Mouse (Mus musculus): ENCODE data around the gene Gpr155. TPM values are rescaled to one million over a fixed set of nuclear protein-coding genes. Genes with fewer than 3 reads are reported as not detected.

Gpr155 gene
- polyA plus RNA-seq, 1 experiment from 2014 or later: 5.9 TPM

DNA sequence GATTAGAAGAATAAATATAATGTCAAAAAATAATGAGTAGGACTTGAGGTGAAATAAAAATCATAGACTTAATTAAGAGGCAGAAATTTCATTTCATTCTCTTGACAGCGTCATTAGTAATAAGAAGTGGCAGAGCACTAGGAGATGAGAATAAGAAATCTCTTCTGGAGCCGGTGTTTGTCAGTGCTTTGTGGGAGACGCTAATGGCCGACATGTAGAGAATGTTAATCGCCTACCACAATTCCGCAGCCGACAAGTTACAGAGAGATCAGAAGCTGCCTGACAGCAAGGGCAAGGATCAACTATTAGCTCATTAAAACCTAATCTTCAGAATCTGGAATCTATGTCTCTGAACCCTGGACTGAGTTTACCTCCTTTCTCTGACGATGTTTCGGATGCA, 38.6 kb downstream of the Gpr155 start:
- Histone ChIP-seq H3K36me3 (no peaks in the 10 kb centered on the region), H3K4me2 (no peak overlapping the region), H3K27ac (no peak overlapping the region), H3K9me3 (no peaks in the 10 kb centered on the region), H3K4me1 (0 out of 2 replicates have a peak, but pooled peaks cover 5% of the 10 kb centered on the region), H3K27me3 (no peaks in the 10 kb centered on the region), H3K9ac (no peak overlapping the region), H3K4me3 (no peak overlapping the region)
- ATAC-seq (ENCODE audit: insufficient number of reproducible peaks, low FRiP score, low TSS enrichment, low read depth): no peak
- WGBS: 50% methylated on average over 9 of the region's 9 CpGs

DNA sequence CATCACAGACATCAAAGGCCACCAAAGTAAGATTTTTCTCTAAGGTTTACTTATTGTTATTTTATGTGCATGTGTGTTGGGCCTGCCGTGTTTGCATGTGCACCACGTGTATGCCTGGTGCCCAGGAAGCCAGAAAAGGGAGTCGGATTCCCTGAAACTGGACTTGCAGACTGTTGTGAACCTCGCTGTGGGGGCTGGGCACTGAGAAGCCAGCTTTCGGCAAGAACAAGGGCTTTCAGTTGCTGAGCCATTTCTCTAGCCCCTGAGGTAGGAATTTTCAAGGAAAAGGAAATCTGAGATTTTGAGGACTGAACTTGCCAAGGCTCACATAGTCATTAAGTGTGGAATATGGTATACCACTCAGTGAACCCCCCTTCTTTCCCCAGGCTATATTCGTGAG, 39.2 kb downstream of the Gpr155 start:
- Histone ChIP-seq H3K27me3 (no peaks in the 10 kb centered on the region), H3K27ac (no peak overlapping the region), H3K4me1 (0 out of 2 replicates have a peak, but pooled peaks cover 5% of the 10 kb centered on the region), H3K36me3 (no peaks in the 10 kb centered on the region), H3K4me3 (no peak overlapping the region), H3K4me2 (no peak overlapping the region), H3K9ac (no peak overlapping the region), H3K9me3 (no peaks in the 10 kb centered on the region)
- ATAC-seq (ENCODE audit: insufficient number of reproducible peaks, low FRiP score, low TSS enrichment, low read depth): no peak
- WGBS: 33% methylated on average over 6 of the region's 6 CpGs

- Histone ChIP-seq H3K27ac (no peak overlapping the region), H3K4me2 (no peak overlapping the region), H3K36me3 (no peaks in the 10 kb centered on the region), H3K4me3 (no peak overlapping the region), H3K9ac (no peak overlapping the region), H3K27me3 (no peaks in the 10 kb centered on the region), H3K9me3 (no peaks in the 10 kb centered on the region), H3K4me1 (0 out of 2 replicates have a peak, but pooled peaks cover 5% of the 10 kb centered on the region)
- 62% methylated on average over 13 of the region's 13 CpGs for WGBS
- no peak for ATAC-seq (ENCODE audit: insufficient number of reproducible peaks, low FRiP score, low TSS enrichment, low read depth)
These were observed 39.9 kb downstream of the Gpr155 start for GRCm38 (mm10) chr2:73346345-73347086.

DNA sequence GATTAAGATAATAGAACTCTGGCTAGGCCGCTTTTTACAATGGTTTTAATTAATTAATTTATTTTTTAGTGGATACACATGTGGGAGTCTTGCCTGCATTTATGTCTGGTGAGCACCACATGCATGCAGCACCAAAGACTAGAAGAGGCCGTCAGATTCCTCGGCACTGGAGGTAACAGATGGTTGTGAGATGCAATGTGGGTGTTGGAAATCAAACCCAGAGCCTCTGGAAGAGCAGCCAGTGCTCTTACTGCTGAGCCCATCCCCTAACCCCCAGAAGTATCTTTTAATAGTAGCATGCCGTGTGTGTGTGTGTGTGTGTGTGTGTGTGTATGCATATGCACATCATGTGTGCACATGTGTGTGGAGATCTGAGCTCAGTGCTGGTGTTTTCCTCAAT, 41.2 kb downstream of the Gpr155 start:
- no peak for ATAC-seq (ENCODE audit: insufficient number of reproducible peaks, low FRiP score, low TSS enrichment, low read depth)
- 49% methylated on average over 4 of the region's 4 CpGs for WGBS
- Histone ChIP-seq H3K9me3 (no peaks in the 10 kb centered on the region), H3K4me1 (0 out of 2 replicates have a peak, but pooled peaks cover 5% of the 10 kb centered on the region), H3K27ac (no peak overlapping the region), H3K36me3 (no peaks in the 10 kb centered on the region), H3K4me2 (no peak overlapping the region), H3K27me3 (no peaks in the 10 kb centered on the region), H3K9ac (no peak overlapping the region), H3K4me3 (no peak overlapping the region)

- Histone ChIP-seq H3K27me3 (no peaks in the 10 kb centered on the region), H3K27ac (no peak overlapping the region), H3K9me3 (no peaks in the 10 kb centered on the region), H3K36me3 (no peaks in the 10 kb centered on the region), H3K4me3 (no peak overlapping the region), H3K9ac (no peak overlapping the region), H3K4me2 (no peak overlapping the region), H3K4me1 (0 out of 2 replicates have a peak, but pooled peaks cover 5% of the 10 kb centered on the region)
- no peak for ATAC-seq (ENCODE audit: insufficient number of reproducible peaks, low FRiP score, low TSS enrichment, low read depth)
- WGBS: 91% methylated on average over 5 of the region's 5 CpGs
These were observed 42.7 kb downstream of the Gpr155 start for GRCm38 (mm10) chr2:73343701-73344100.

DNA sequence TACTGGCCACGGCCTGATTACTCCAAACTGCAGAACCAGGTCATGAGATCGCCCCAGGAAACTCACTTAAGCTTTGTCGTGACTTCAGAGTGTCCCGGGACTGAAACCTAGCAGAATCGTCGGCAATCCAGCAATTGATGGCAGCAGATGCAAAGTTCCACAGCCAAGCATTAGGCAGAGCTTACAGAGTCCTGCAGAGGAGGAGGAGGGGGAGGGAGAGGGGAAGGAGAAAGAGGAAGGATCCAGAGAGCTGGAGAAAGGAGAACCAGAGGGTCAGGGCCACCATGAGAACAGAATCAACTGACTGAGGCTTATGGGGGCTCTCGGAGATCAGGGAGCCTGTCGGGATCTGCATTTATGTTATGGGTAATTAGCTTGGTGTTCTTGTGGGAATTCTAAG, 48.0 kb downstream of the Gpr155 start:
- WGBS: 63% methylated on average over 8 of the region's 8 CpGs
- no peak overlapping the region for H3K4me2 ChIP-seq
- H3K9ac ChIP-seq: no peak overlapping the region
- no peaks in the 10 kb centered on the region for H3K27me3 ChIP-seq
- no peak overlapping the region for H3K27ac ChIP-seq
- no peak overlapping the region for H3K4me3 ChIP-seq
- no peaks in the 10 kb centered on the region for H3K9me3 ChIP-seq
- no peaks in the 10 kb centered on the region for H3K4me1 ChIP-seq
- H3K36me3 ChIP-seq: no peaks in the 10 kb centered on the region
- no peak for ATAC-seq (ENCODE audit: insufficient number of reproducible peaks, low FRiP score, low TSS enrichment, low read depth)

DNA sequence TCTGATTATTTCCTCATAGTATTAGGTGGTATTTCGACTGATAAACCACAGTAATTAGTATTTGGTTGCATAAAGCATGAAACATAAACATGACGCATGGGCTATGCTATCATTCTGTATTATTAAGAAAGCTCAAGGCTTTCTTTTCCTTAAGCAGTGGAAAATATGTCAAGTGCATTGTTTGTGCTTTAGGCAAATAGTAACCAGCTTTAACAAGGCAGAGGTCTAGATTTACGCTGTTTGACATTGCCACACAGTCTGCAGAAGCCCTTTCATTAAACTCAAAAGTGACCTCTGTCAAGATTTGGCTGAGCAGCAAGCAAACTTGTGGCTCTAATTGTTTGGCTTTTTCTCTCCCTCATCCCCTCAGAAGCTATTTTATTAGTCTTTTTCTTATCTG, 50.4 kb downstream of the Gpr155 start:
- Histone ChIP-seq H3K4me2 (no peak overlapping the region), H3K4me3 (no peak overlapping the region), H3K9me3 (no peaks in the 10 kb centered on the region), H3K27me3 (no peaks in the 10 kb centered on the region), H3K4me1 (no peaks in the 10 kb centered on the region), H3K36me3 (no peaks in the 10 kb centered on the region), H3K9ac (no peak overlapping the region), H3K27ac (no peak overlapping the region)
- WGBS: 85% methylated on average over 3 of the region's 3 CpGs
- no peak for ATAC-seq (ENCODE audit: insufficient number of reproducible peaks, low FRiP score, low TSS enrichment, low read depth)

- Histone ChIP-seq H3K36me3 (no peaks in the 10 kb centered on the region), H3K9ac (no peak overlapping the region), H3K27me3 (no peaks in the 10 kb centered on the region), H3K27ac (no peak overlapping the region), H3K4me2 (no peak overlapping the region), H3K4me3 (no peak overlapping the region), H3K9me3 (no peaks in the 10 kb centered on the region), H3K4me1 (no peaks in the 10 kb centered on the region)
- no peak for ATAC-seq (ENCODE audit: insufficient number of reproducible peaks, low FRiP score, low TSS enrichment, low read depth)
- WGBS: 79% methylated on average over 5 of the region's 5 CpGs
These were observed 60.5 kb downstream of the Gpr155 start for GRCm38 (mm10) chr2:73325871-73326270.

DNA sequence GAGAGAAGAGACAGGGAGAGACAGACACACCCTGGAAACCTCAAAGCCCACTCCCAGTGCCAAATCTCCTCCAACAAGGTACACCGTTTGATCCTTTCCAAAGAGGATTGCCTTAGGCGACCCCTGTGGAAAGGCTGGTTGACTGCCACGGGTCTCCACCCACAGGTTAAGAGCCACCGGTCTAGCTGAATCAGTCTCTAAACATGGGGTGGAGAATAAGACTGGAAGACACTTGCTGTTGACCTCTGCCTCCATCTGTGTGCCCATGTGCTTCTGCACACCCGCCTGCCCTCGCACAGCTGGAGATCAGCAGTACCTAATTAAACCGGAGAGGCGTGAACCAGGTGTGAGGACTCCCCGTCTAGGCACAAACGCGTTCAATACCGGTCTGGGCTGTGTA, 63.4 kb downstream of the Gpr155 start:
- Histone ChIP-seq H3K27ac (no peak overlapping the region), H3K4me1 (no peaks in the 10 kb centered on the region; the same call in 1 of the 2 replicates), H3K9me3 (no peaks in the 10 kb centered on the region), H3K36me3 (0 out of 2 replicates have a peak, but pooled peaks cover 6% of the 10 kb centered on the region), H3K9ac (no peak overlapping the region), H3K4me3 (no peak overlapping the region), H3K27me3 (no peaks in the 10 kb centered on the region), H3K4me2 (no peak overlapping the region)
- no peak for ATAC-seq (ENCODE audit: insufficient number of reproducible peaks, low FRiP score, low TSS enrichment, low read depth)
- 61% methylated on average over 12 of the region's 12 CpGs for WGBS

DNA sequence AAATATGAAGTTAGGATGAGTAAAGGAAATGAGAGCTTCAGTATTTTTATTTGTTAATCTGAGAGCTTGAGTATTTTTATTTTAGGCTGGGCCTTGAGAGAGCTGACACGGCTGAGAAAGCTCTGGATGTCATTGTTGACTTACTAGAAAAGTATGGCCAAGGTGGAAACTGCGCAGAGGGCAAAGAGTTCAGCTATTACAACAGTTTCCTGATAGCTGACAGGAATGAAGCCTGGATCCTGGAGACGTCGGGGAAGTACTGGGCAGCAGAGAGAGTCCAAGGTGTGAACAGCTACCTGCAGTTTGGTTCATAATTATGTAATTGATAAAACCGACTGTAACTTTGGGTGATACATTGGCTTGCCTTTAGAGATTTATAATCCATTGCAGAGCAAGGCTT, 67.2 kb downstream of the Gpr155 start:
- H3K4me2 ChIP-seq: no peak overlapping the region
- 82% methylated on average over 5 of the region's 5 CpGs for WGBS
- H3K36me3 ChIP-seq: 0 out of 2 replicates have a peak, but pooled peaks cover 6% of the 10 kb centered on the region
- ATAC-seq (ENCODE audit: insufficient number of reproducible peaks, low FRiP score, low TSS enrichment, low read depth): no peak
- no peaks in the 10 kb centered on the region for H3K27me3 ChIP-seq
- H3K4me1 ChIP-seq: no peaks in the 10 kb centered on the region; the same call in 1 of the 2 replicates
- H3K4me3 ChIP-seq: no peak overlapping the region
- no peak overlapping the region for H3K9ac ChIP-seq
- H3K27ac ChIP-seq: no peak overlapping the region
- H3K9me3 ChIP-seq: no peaks in the 10 kb centered on the region

DNA sequence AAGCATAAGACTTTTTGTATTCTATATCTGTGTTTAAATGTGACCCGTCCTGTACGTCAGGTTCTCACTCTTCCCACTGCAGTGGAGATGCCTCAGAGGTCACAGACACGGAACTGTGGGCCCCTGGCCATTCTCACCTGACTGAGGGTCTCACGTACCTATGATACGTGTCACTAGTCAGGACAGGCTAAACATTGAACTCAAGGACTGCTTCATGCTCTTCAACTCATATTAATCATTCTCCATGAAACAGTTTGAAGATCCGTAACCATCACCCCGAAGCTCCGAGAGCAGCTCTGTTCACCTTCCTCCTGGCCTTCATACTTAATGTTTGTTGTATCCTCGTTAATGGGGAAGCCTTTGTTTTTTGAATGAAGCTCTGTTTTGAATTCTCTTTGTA, 68.9 kb downstream of the Gpr155 start:
- H3K36me3 ChIP-seq: 0 out of 2 replicates have a peak, but pooled peaks cover 6% of the 10 kb centered on the region
- H3K4me3 ChIP-seq: no peak overlapping the region
- H3K27me3 ChIP-seq: no peaks in the 10 kb centered on the region
- no peak overlapping the region for H3K9ac ChIP-seq
- H3K4me1 ChIP-seq: peaks cover 4% of the 10 kb centered on the region; the same call in 1 of the 2 replicates
- no peak for ATAC-seq (ENCODE audit: insufficient number of reproducible peaks, low FRiP score, low TSS enrichment, low read depth)
- H3K4me2 ChIP-seq: no peak overlapping the region
- no peaks in the 10 kb centered on the region for H3K9me3 ChIP-seq
- no peak overlapping the region for H3K27ac ChIP-seq
- WGBS: 91% methylated on average over 9 of the region's 9 CpGs

DNA sequence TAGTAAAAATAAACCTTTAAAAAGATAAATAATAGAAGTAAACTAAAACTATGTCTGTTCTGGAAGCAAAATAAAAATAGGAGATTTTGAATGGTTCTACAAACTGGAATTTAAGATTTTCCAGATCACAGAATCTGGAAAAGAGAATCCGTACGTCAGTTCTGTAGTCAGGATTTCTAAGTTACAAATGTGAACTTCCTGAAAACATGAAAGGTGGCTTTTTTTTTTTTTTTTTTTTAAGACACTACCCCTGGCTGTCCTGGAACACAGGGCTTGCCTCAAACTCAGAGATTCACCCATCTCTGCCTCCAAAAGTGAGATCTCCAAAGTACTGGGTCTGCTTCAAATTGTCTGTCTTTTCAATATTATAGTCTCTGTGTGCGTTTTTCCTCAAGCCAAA, 72.1 kb downstream of the Gpr155 start:
- no peak for ATAC-seq (ENCODE audit: insufficient number of reproducible peaks, low FRiP score, low TSS enrichment, low read depth)
- Histone ChIP-seq H3K4me1 (peaks cover 13% of the 10 kb centered on the region; the same call in 1 of the 2 replicates), H3K9ac (no peak overlapping the region), H3K4me2 (no peak overlapping the region), H3K4me3 (no peak overlapping the region), H3K27me3 (no peaks in the 10 kb centered on the region), H3K9me3 (no peaks in the 10 kb centered on the region), H3K36me3 (peaks cover 20% of the 10 kb centered on the region), H3K27ac (no peak overlapping the region)
- WGBS: 94% methylated on average over 3 of the region's 3 CpGs

Measured in limb, embryonic 15.5 days (tissue).